Mouse (Mus musculus): ENCODE measurements around the gene Prss23.
A peak's percentile ranks its signal among the peaks of the same experiment; 100 is the strongest.

Prss23 gene

DNA sequence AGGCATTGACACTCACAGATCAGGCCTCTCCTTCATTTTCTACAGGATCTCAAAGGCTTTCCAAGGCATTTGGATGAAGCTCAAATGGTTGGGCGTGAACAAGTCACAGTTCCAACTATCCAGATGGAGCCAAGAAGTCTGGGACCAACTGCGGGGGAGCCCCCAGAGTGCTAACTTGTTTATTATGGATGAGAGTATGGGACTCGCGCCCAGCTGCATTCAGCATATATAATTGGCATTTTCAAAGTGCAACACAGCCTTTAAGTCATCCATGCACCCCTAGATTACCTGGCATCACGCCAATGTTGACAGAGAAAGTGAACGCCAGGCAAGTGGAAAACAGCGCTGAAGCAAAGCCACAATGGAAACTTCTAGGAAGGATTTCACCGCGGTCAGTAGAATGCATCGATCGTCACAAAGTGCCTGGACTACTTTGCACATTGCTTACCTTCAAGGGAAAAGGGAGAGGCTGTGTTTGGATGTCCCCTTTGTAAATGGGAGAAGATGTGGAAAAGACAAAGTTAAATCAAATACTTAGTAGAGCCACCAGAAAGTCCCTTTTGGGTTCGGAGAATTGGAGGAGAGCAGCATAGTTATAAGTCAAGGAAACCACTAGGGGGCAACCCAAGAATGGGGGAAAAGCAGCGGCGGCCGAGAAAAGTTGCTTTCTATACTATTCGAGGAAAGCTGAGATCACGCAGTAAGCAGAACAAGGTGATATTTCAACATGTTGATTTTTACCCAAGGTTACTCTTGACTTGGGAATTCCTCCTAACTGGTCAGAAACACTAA, 27.3 kb downstream of the Prss23 start:
- DNase-seq, result peak; percentile 31

DNA sequence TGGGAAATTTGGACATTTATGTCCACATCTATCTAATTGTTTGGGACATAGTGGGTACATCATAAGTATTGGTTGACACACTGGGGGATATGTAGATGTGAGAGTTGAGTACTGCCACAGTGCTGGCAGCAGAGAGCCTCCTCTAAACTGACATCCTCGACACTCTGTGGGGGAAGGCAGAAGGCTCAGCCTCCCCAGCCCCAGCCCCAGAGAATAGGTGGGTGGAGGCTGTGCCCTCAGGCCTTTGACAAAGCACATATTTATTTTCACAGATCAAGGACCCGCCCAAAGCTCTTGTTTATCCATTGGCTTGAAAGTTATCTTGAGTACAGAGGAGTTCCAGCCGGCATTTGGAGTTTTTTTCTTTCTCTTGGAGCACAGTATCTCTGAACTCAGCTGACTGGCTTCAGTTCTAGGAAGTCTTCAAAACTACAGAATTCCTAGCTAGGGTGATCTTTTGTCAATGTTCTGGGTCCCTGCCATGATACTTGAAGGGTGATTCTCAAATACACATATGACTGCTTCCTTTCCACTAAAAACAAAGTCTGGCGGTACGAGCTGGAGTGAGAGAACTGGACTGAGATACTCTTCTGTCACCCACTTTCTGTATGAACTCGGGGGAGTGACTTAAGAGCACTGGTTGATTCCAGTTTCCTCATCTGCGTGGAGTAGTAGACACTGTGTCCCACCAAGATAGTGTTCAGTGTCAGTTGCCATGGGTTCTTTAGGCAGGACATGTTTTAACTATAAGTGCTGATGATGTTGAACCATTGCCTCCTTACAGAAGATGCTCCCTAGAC, 43.0 kb downstream of the Prss23 start:
- no peak for DNase-seq

DNA sequence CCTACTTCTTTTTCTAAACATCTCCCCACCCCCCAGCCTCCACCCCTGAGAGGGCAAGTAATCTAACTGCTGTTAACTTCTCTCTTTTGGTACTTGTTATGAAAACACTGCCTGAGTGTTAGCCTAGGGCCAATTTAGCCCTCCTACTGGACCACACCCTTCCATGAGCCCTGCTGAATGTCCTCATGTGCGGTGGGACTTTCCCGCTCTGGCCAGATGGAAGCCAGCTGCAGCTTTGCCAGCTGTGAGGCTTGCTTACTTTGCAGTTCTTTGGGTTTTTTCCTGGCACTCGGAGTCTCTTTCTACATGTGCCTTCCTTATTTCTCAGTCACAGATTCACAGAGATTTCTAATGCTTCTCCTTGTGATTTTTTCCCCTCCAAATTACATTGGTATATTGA, 45.3 kb downstream of the Prss23 start:
- no peak for DNase-seq

DNA sequence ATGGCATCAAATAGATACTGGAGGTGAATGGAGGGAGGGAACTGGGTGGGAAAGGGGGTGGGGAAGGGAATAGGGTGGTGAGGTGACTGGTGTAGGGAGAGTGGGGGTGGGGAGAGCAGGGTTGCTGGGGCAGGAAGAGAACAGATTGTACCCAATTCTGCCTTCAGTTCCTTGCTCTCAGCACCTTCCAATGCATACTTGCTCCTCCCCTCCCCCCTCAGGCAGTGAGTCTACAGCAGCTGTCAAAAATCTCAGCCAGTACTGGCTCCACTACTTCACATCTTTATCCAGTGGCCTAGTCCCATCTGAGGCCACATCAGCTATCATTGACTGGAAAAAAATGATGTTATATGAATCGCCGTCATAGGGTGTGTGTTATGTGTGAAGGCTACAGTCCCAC, 48.5 kb downstream of the Prss23 start:
- DNase-seq, result no peak

DNA sequence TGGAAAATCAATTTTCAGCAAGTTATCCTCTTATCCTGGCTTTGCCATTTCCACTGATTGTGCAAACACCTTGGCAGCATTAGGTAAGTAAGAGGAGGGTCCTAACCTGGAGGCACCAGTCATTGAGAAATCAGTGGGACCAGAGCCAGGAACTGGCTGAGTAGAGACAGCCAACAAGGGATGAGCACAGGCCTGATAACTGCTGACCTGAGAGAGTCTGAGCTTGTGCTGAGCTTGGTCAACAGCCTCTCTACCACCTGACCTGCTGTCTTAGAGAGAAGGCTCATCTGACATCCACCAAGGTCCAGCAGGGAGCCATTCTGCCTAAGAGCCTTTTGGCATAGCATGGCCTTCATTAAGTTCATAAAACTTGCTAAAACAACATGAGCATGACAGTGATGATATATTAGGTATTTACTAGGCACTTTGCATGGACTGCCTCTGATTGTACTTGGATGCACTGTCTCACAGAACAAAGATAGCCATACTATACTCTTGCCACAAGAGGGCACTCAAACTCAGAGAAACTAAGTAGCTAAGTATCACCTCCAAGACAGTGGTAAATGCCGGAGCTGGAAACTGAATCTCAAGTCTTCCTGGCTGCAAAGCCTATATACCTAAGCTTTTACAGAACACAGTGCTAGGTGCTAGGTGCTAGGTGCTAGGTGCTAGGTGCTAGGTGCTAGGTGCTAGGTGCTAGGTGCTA, 49.5 kb downstream of the Prss23 start:
- no peak for DNase-seq

DNA sequence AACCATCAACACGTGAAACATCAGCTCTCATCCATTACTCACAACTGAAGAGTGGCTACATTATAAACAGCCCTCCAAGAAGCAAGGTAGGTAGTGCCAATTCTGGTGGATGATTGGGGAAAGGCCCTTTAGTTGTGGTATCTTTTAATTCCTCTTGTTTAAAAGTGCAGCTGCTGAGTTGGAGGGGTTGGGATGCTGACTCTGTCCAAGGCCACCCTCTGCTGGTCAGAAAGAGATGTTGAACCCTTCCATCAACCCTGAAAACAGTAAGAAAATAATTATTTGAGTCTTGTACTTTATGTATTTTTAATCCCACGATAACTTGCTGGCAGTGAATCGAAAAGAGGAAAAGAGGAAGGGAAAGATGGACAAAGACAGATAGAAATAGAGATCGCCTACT, 53.5 kb downstream of the Prss23 start:
- no peak for DNase-seq

DNA sequence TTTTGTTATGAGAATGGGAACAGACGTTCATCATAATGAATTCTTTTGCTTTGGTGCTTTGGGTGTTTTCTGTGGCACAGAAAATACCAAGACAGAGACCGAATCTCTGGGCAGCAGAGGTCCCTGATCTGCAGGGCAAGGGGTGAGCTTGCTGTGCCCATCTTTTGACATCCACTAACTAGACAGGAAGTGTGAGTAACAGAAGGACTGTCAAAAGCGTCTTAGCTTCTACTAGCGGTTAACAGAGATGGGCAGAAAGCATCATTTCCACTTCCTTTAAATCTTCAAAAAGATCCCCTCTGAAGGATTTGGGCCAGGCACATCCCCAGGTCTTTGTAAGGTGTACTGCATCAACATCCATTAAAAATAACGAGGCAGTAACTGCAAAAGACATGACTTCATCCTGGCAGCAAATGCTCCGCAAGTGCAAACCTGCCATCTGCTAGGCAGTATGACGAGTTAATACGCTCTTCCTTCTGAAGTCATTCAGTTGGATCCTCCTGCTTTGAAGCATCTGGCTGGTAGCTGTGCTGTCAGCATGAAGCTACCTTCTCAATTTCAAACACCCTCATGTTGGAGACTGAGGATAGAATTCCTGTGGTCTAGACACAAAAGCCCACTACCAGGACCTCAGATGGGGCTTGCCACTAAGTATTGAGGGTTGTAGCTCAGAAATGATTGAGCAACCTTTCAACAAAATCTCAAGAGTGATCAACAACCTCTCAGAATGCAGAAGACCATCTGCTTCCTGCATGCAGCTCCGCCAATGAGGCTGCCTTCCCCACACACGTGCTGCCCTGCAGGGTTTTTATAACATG, 63.0 kb downstream of the Prss23 start:
- no peak for DNase-seq

DNA sequence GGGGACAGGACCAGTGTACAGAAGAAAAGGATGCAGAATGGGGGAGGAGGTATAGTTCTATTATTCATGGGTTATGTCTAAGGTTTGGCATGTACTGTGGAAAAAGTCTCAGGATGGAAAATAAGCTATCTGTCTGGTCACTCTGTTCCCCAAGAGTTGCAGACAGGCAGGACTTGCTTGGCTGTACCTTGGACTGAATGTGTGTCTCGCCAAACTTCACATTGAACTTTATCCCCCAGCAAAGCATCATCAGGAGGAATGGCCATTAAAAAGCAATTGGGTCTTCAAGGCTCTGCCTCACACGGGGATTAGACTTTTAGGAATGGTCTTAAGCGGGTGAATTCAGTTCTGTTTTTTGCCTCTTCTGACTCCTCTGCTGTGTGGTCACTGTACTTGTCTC, 63.7 kb downstream of the Prss23 start:
- DNase-seq, result no peak

DNA sequence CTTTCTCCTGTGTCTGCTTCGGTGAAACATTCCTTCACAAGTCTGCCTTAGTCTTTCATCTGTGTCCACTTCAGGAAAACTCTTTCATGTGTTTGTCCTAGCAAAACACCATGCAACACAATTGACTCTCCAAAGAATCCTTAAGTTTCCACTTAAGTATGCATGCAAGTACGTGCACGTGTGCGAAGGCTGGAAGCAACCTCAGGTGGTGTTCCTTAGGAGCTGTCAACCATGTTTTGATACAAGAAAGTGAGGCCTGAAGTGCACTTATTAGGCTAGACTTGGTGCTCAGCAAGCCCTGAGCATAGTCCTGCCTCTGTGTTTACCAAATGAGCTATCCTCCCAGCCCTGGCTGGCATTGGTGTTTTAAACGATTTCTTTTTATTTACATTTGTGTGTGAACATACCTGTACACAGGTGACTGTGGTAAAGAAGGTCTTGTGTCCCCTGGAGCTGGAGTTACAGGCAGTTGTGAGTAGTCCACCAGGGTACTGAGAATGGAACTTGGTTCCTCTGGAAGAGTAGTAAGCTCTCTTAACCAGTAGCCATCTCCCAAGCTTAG, 64.3 kb downstream of the Prss23 start:
- no peak for DNase-seq

DNA sequence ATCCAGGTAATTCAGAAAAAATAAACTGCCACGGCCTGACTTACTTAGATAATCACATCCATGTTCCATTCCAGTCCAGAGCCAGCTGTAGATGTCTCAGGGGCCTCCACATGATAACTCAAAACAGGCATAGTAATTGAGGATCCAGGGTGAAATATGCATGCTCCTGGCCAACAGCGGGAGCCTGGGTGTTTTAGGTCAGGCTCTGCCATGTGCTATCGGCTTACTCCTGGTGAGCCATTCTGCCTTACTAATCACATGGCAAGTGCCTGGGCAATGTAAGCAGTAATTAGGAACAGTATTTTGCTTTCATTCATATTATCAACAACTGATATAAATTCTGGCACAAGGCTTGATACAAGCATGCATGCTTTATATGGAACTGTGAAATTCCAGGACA, 65.6 kb downstream of the Prss23 start:
- DNase-seq, result no peak

DNA sequence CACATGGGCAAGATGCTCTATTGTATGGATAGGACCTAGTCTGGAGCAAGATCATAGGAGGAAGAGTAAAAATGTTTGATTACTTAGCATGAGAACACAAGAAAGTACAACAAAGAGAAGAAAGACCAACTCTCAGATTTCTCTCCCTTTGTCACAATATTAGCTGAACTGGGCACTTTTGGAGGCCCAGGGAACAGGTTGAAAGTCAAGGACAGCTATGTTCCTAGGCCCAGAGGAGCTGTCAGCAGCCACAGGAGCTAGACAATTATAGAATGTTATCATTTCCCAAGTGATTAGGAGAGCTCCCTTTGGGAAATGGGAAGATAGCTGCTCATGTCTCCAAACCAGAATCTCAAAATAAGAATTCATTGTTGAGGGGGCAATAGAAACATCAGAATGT, 66.1 kb downstream of the Prss23 start:
- no peak for DNase-seq

DNA sequence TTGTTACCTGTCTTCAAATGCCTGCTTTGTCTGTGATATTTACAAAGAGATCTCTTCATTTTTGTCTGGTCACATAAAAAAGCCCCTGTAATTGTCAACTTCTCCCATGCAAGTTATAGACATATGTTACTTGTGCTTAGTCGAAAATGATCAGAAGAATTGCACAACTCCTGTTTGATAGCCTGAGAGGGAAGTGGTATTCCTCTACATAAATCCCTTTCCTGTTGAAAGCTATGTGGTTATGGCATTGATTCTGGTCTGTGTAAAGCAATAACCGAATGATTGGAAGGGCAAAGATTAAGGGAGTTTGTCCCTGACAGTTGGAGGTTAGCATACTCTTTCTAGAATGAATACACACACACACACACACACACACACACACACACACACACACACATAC, 67.3 kb downstream of the Prss23 start:
- no peak for DNase-seq
